Mouse (Mus musculus) CD4-positive naive resting alpha-beta T cell, adult 76 days (primary cell): Measurements from ENCODE around the gene Bag6. TPM values are rescaled to one million over a fixed set of nuclear protein-coding genes. Genes with fewer than 3 reads are reported as not detected.

ENCODE experiments used
- total RNA-seq: library from RNA; stranded (reverse); gene quantifications from one replicate; pipeline ENCODE4 v1.2.4, GENCODE M21; 2023

Gene Bag6
- total RNA-seq, 1 experiment from 2014 or later: 487 TPM

Other genes starting within 250 kb of the Bag6 start
- gene C2, start 236.9 kb upstream of the Bag6 start, total RNA-seq: 1.6 TPM
- gene Ehmt2, start 236.7 kb upstream of the Bag6 start, total RNA-seq: 113 TPM
- not detected for gene Slc44a4, start 220.7 kb upstream of the Bag6 start, total RNA-seq
- gene Neu1, start 203.9 kb upstream of the Bag6 start, total RNA-seq: 44.2 TPM
- 97.6 TPM for gene Hspa1b, start 175.9 kb upstream of the Bag6 start, total RNA-seq
- not detected for gene Gm20481, start 165.3 kb upstream of the Bag6 start, total RNA-seq
- 57.4 TPM for gene Hspa1a, start 163.0 kb upstream of the Bag6 start, total RNA-seq
- not detected for gene Hspa1l, start 162.5 kb upstream of the Bag6 start, total RNA-seq
- 24.0 TPM for gene Lsm2, start 153.3 kb upstream of the Bag6 start, total RNA-seq
- 85.0 TPM for gene Vars, start 134.2 kb upstream of the Bag6 start, total RNA-seq
- not detected for gene Vwa7, start 118.6 kb upstream of the Bag6 start, total RNA-seq
- gene Sapcd1, start 107.2 kb upstream of the Bag6 start, total RNA-seq: 1.4 TPM
- gene Msh5, start 88.4 kb upstream of the Bag6 start, total RNA-seq: 3.2 TPM
- gene Clic1, start 85.2 kb upstream of the Bag6 start, total RNA-seq: 137 TPM
- 0.70 TPM for gene Ddah2, start 76.1 kb upstream of the Bag6 start, total RNA-seq
- gene Ly6g6c, start 69.8 kb upstream of the Bag6 start, total RNA-seq: not detected
- gene Mpig6b, start 69.0 kb upstream of the Bag6 start, total RNA-seq: not detected
- gene Ly6g6e, start 58.3 kb upstream of the Bag6 start, total RNA-seq: not detected
- not detected for gene Ly6g6d, start 57.1 kb upstream of the Bag6 start, total RNA-seq
- not detected for gene Ly6g6f, start 49.6 kb upstream of the Bag6 start, total RNA-seq
- 60.6 TPM for gene Abhd16a, start 45.9 kb upstream of the Bag6 start, total RNA-seq
- gene Ly6g5c, start 26.9 kb upstream of the Bag6 start, total RNA-seq: not detected
- 1.5 TPM for gene Ly6g5b, start 19.8 kb upstream of the Bag6 start, total RNA-seq
- 28.7 TPM for gene Gpank1, start 13.7 kb upstream of the Bag6 start, total RNA-seq
- gene Csnk2b, start 13.1 kb upstream of the Bag6 start, total RNA-seq: 118 TPM
- gene D17H6S53E, start 8.8 kb upstream of the Bag6 start, total RNA-seq: 15.3 TPM
- not detected for gene Apom, start 3.1 kb upstream of the Bag6 start, total RNA-seq
- gene Prrc2a, start 29.7 kb downstream of the Bag6 start, total RNA-seq: 292 TPM
- gene Aif1, start 40.9 kb downstream of the Bag6 start, total RNA-seq: 8.6 TPM
- gene Lst1, start 53.3 kb downstream of the Bag6 start, total RNA-seq: 9.5 TPM
- gene Ltb, start 59.3 kb downstream of the Bag6 start, total RNA-seq: 417 TPM
- gene Tnf, start 66.8 kb downstream of the Bag6 start, total RNA-seq: 11.3 TPM
- 15.7 TPM for gene Lta, start 70.2 kb downstream of the Bag6 start, total RNA-seq
- gene Gm16181, start 85.7 kb downstream of the Bag6 start, total RNA-seq: not detected
- gene Atp6v1g2, start 98.5 kb downstream of the Bag6 start, total RNA-seq: 1.00 TPM
- 9.4 TPM for gene Nfkbil1, start 100.6 kb downstream of the Bag6 start, total RNA-seq
- gene Ddx39b, start 106.6 kb downstream of the Bag6 start, total RNA-seq: 422 TPM
- 2,346 TPM for gene H2-D1, start 127.6 kb downstream of the Bag6 start, total RNA-seq
- 12.5 TPM for gene H2-Q1, start 185.2 kb downstream of the Bag6 start, total RNA-seq
- gene H2-Q2, start 207.1 kb downstream of the Bag6 start, total RNA-seq: 9.6 TPM
- gene H2-Q4, start 244.4 kb downstream of the Bag6 start, total RNA-seq: 587 TPM